Mouse (Mus musculus): ENCODE data around the gene Lgals3. TPM values are rescaled to one million over a fixed set of nuclear protein-coding genes. Genes with fewer than 3 reads are reported as not detected.

Lgals3 gene
- polyA plus RNA-seq, 1 experiment from 2014 or later, result 0.33 TPM

DNA sequence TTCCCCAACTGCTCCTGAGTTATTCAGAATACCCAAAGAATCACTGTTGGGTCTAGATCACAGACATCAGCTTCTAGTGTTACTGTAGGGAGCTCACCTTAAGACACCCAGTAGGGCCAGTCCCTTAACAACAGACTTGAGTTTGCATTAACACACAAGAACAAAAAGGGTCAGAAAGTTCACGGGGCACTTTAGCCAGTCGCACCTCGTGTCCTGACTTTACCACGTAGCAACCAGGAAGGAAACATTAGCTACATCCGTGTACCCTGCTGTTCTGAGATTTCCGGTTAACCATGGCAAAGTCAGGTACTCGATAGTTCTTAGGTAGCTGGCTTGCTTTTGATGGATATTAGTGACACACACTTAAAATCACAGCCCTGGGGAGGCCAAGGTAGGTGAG lies 16.4 kb downstream of the Lgals3 start:
- H3K4me1 ChIP-seq (ENCODE audit: control insufficient read depth, insufficient read depth, low read length), result no peaks in the 10 kb centered on the region
- H3K4me2 ChIP-seq, result no peak overlapping the region
- H3K4me3 ChIP-seq (ENCODE audit: low read depth, low read length), result no peak overlapping the region
- no peak overlapping the region for H3K27ac ChIP-seq (ENCODE audit: low read depth, low read length)
- H3K36me3 ChIP-seq (ENCODE audit: control insufficient read depth, insufficient read depth, low read length), result peaks cover 6% of the 10 kb centered on the region; the same call in 1 of the 2 replicates
- no peak for ATAC-seq (ENCODE audit: low FRiP score)
- H3K9me3 ChIP-seq (ENCODE audit: control insufficient read depth, low read length), result no peaks in the 10 kb centered on the region
- WGBS, result 90% methylated on average over 7 of the region's 7 CpGs
- DNase-seq (ENCODE audit: low spot score, missing footprints), result no peak
- H3K9ac ChIP-seq (ENCODE audit: low read length), result no peak overlapping the region
- H3K27me3 ChIP-seq (ENCODE audit: control insufficient read depth, insufficient read depth, low read length), result no peaks in the 10 kb centered on the region

DNA sequence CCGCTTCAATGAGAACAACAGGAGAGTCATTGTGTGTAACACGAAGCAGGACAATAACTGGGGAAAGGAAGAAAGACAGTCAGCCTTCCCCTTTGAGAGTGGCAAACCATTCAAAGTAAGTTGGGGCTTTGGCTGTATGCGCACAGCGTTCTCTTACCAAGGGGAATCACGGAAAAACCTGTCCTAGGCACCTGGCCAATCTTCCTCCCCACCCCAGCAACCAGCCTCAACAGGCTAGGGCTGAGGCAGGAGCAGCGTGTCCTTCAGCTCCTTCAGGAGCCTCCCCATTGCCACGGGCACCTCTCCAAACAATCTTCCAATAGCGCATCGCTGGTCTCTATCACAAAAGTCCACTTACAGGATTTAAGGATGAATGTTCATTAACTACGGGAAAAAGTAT lies 17.1 kb downstream of the Lgals3 start:
- no peak for DNase-seq (ENCODE audit: low spot score, missing footprints)
- no peak overlapping the region for H3K4me2 ChIP-seq
- peaks cover 9% of the 10 kb centered on the region; the same call in 1 of the 2 replicates for H3K36me3 ChIP-seq (ENCODE audit: control insufficient read depth, insufficient read depth, low read length)
- no peak for ATAC-seq (ENCODE audit: low FRiP score)
- WGBS, result 90% methylated on average over 10 of the region's 10 CpGs
- no peaks in the 10 kb centered on the region for H3K9me3 ChIP-seq (ENCODE audit: control insufficient read depth, low read length)
- no peak overlapping the region for H3K27ac ChIP-seq (ENCODE audit: low read depth, low read length)
- no peak overlapping the region for H3K9ac ChIP-seq (ENCODE audit: low read length)
- H3K4me1 ChIP-seq (ENCODE audit: control insufficient read depth, insufficient read depth, low read length), result no peaks in the 10 kb centered on the region
- H3K27me3 ChIP-seq (ENCODE audit: control insufficient read depth, insufficient read depth, low read length), result no peaks in the 10 kb centered on the region
- H3K4me3 ChIP-seq (ENCODE audit: low read depth, low read length), result no peak overlapping the region

DNA sequence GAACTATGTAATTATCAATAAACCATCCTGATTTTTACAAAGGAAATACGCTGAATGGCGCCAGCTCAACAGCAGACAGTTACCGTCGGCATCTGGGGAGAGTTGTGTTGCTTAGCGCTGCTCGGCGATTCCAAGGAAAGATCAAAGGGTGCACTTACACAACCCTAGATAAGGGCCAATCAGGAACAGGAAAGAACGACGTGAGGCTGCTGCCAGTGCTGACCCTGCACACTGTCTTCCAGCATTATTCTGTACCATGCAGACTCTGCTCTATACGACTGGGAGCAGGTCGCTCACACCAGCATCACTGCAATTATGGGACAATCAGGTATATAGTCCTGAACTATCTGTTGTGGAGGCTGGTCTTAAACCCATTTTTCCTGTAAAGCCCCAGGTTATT lies 18.6 kb downstream of the Lgals3 start:
- DNase-seq (ENCODE audit: low spot score, missing footprints), result no peak
- Histone ChIP-seq H3K36me3 (ENCODE audit: control insufficient read depth, insufficient read depth, low read length) (peaks cover 16% of the 10 kb centered on the region; the same call in 1 of the 2 replicates), H3K4me3 (ENCODE audit: low read depth, low read length) (no peak overlapping the region), H3K9me3 (ENCODE audit: control insufficient read depth, low read length) (no peaks in the 10 kb centered on the region), H3K4me1 (ENCODE audit: control insufficient read depth, insufficient read depth, low read length) (no peaks in the 10 kb centered on the region), H3K27ac (ENCODE audit: low read depth, low read length) (no peak overlapping the region), H3K9ac (ENCODE audit: low read length) (no peak overlapping the region), H3K27me3 (ENCODE audit: control insufficient read depth, insufficient read depth, low read length) (no peaks in the 10 kb centered on the region), H3K4me2 (no peak overlapping the region)
- WGBS, result 90% methylated on average over 11 of the region's 11 CpGs
- no peak for ATAC-seq (ENCODE audit: low FRiP score)

DNA sequence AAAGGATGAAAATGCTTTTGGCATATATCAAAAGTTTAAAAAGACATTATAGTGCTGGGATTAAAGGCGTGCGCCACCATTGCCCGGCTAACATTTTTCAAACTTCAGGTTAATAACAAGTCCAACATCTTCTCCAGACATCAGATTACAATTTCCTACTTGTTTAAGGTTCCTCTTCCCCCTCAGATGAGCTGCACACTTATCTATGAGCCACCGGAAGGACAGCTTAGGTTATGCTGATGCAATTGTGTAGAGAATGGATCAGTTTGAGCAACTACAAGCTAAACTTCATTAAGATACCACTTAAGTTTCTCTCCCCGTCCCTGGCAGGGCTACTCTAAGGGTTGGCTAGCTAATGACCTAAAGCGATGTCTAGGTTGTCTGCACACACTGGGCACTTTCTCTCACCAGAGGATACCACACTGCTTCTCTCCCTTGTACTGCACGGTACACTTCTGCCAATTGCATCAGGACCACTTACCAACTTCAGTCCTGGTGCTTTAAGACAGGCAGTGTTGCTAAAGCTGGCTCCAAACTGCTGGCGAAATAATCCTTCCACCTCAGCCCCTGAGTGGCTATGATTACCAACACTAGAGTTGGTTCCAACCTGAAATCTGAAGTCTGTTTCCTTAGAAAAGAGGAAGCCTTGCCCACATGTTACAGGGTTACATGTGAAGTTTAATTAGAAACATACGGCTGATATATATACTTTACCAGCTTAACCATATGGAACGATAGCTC lies 26.0 kb downstream of the Lgals3 start:
- 97% methylated on average over 10 of the region's 10 CpGs for WGBS
- Histone ChIP-seq H3K4me2 (no peak overlapping the region), H3K27ac (ENCODE audit: low read depth, low read length) (no peak overlapping the region), H3K4me1 (ENCODE audit: control insufficient read depth, insufficient read depth, low read length) (no peaks in the 10 kb centered on the region), H3K27me3 (ENCODE audit: control insufficient read depth, insufficient read depth, low read length) (no peaks in the 10 kb centered on the region), H3K9me3 (ENCODE audit: control insufficient read depth, low read length) (no peaks in the 10 kb centered on the region), H3K4me3 (ENCODE audit: low read depth, low read length) (no peak overlapping the region), H3K36me3 (ENCODE audit: control insufficient read depth, insufficient read depth, low read length) (peaks cover 42% of the 10 kb centered on the region), H3K9ac (ENCODE audit: low read length) (no peak overlapping the region)
- DNase-seq (ENCODE audit: low spot score, missing footprints) (no peak), ATAC-seq (ENCODE audit: low FRiP score) (no peak)

DNA sequence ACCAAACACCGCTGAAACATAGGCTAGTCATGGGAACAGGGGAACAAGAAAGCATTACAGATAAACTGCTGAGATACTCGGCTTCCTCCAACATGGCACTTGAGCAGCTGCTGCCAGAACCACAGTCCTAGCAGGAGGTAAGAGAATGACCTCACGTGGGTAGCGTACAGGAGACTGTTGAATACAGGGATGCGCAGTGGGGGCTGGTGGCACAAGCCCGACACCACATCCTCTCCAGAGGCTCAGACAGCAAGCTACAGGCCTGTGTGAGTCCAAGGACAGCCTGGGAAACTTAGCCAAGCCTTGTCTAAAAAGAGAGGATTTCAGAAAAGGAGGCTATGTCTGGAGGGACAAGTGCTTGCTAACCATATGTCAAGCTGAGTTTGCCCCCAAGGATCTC lies 27.5 kb downstream of the Lgals3 start:
- no peak overlapping the region for H3K9ac ChIP-seq (ENCODE audit: low read length)
- no peak overlapping the region for H3K4me2 ChIP-seq
- no peak for DNase-seq (ENCODE audit: low spot score, missing footprints)
- no peak overlapping the region for H3K27ac ChIP-seq (ENCODE audit: low read depth, low read length)
- WGBS, result 95% methylated on average over 6 of the region's 6 CpGs
- H3K9me3 ChIP-seq (ENCODE audit: control insufficient read depth, low read length), result no peaks in the 10 kb centered on the region
- ATAC-seq (ENCODE audit: low FRiP score), result no peak
- no peak overlapping the region for H3K4me3 ChIP-seq (ENCODE audit: low read depth, low read length)
- H3K36me3 ChIP-seq (ENCODE audit: control insufficient read depth, insufficient read depth, low read length), result peaks cover 42% of the 10 kb centered on the region
- no peaks in the 10 kb centered on the region for H3K27me3 ChIP-seq (ENCODE audit: control insufficient read depth, insufficient read depth, low read length)
- H3K4me1 ChIP-seq (ENCODE audit: control insufficient read depth, insufficient read depth, low read length), result no peaks in the 10 kb centered on the region

DNA sequence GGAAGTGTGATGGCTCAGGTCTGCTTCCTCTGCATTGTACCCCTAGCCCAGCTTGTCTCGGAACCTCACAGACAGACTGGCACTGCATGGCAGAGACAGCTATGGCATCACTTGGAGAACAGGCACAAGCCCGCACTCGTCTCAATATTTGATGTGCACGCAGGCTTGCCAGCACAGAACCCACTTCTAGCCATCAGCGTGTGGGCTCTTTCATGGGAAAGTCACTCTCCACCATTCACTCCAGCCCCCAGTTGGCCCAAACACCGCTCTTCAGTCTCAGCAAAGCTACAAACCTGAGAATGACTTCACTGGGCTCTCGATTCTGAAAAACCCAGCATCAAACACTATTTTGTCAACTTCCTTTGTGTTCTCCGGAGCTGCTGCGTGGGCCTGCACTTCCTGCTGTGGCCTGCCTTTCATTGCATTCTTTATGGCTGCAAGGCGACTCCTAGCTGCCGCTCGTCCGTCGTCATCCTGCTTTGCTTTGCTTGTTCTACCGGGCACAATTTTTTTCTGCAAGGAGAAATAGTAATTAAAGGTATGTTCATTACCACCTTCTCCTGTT lies 28.0 kb downstream of the Lgals3 start:
- no peaks in the 10 kb centered on the region for H3K4me1 ChIP-seq (ENCODE audit: control insufficient read depth, insufficient read depth, low read length)
- no peak for DNase-seq (ENCODE audit: low spot score, missing footprints)
- H3K27ac ChIP-seq (ENCODE audit: low read depth, low read length), result no peak overlapping the region
- ATAC-seq (ENCODE audit: low FRiP score), result no peak
- no peak overlapping the region for H3K4me2 ChIP-seq
- WGBS, result 78% methylated on average over 15 of the region's 15 CpGs
- H3K4me3 ChIP-seq (ENCODE audit: low read depth, low read length), result no peak overlapping the region
- peaks cover 39% of the 10 kb centered on the region for H3K36me3 ChIP-seq (ENCODE audit: control insufficient read depth, insufficient read depth, low read length)
- H3K27me3 ChIP-seq (ENCODE audit: control insufficient read depth, insufficient read depth, low read length), result no peaks in the 10 kb centered on the region
- H3K9ac ChIP-seq (ENCODE audit: low read length), result no peak overlapping the region
- no peaks in the 10 kb centered on the region for H3K9me3 ChIP-seq (ENCODE audit: control insufficient read depth, low read length)

DNA sequence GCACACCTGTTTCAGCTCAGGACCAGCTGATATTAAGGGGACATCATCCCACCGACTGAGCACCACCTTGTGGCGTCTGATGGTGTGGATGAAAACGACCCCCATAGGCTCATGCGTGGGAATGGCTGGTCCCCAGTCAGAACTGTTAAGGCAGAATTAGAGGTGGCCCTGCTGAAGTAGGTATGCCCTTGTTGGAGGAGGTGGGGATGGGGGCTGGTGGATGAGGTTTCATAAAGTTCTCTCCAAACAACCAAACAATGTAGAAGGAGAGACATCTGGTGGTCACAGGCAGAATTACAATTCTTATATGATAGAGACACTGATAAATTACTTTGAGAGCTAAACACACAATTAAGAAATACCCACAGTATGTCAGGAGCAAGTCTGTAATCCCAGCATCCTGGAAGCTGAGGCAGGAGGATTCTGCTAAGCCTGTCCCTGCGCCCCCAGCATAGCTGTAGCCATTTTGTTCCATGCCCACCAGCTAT lies 28.7 kb downstream of the Lgals3 start:
- WGBS, result 75% methylated on average over 5 of the region's 5 CpGs
- ATAC-seq (ENCODE audit: low FRiP score), result peak; percentile 55; the same call in 1 of the 2 replicates
- Histone ChIP-seq H3K9ac (ENCODE audit: low read length) (no peak overlapping the region), H3K4me3 (ENCODE audit: low read depth, low read length) (no peak overlapping the region), H3K4me1 (ENCODE audit: control insufficient read depth, insufficient read depth, low read length) (no peaks in the 10 kb centered on the region), H3K36me3 (ENCODE audit: control insufficient read depth, insufficient read depth, low read length) (peaks cover 40% of the 10 kb centered on the region), H3K27ac (ENCODE audit: low read depth, low read length) (no peak overlapping the region), H3K9me3 (ENCODE audit: control insufficient read depth, low read length) (no peaks in the 10 kb centered on the region), H3K4me2 (no peak overlapping the region), H3K27me3 (ENCODE audit: control insufficient read depth, insufficient read depth, low read length) (no peaks in the 10 kb centered on the region)
- peak; percentile 92 for DNase-seq (ENCODE audit: low spot score, missing footprints)

DNA sequence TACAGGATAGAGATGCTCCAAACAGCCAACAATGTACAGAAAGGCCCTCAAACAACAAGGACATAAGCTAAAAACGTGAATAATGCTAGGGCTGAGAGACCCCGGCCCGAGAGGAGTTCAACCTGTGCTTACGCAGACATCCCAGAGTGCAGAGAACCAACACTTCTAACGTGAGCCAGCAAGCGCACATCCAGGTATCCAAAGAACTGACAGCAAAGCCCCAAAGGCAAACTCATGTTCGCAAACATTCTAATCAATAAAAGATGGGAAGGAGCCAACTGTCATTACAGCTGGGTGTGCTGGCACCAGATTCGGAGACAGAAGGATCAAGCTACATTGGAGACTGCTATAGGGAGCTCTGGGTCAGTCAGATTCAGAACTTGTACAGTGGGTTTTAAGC lies 35.2 kb downstream of the Lgals3 start:
- H3K36me3 ChIP-seq (ENCODE audit: control insufficient read depth, insufficient read depth, low read length), result peaks cover 28% of the 10 kb centered on the region
- no peak overlapping the region for H3K4me3 ChIP-seq (ENCODE audit: low read depth, low read length)
- H3K9me3 ChIP-seq (ENCODE audit: control insufficient read depth, low read length), result no peaks in the 10 kb centered on the region
- no peak overlapping the region for H3K4me2 ChIP-seq
- H3K27ac ChIP-seq (ENCODE audit: low read depth, low read length), result no peak overlapping the region
- no peaks in the 10 kb centered on the region for H3K27me3 ChIP-seq (ENCODE audit: control insufficient read depth, insufficient read depth, low read length)
- WGBS, result 91% methylated on average over 8 of the region's 8 CpGs
- DNase-seq (ENCODE audit: low spot score, missing footprints), result peak; percentile 56
- ATAC-seq (ENCODE audit: low FRiP score), result no peak
- no peak overlapping the region for H3K9ac ChIP-seq (ENCODE audit: low read length)
- no peaks in the 10 kb centered on the region for H3K4me1 ChIP-seq (ENCODE audit: control insufficient read depth, insufficient read depth, low read length)

DNA sequence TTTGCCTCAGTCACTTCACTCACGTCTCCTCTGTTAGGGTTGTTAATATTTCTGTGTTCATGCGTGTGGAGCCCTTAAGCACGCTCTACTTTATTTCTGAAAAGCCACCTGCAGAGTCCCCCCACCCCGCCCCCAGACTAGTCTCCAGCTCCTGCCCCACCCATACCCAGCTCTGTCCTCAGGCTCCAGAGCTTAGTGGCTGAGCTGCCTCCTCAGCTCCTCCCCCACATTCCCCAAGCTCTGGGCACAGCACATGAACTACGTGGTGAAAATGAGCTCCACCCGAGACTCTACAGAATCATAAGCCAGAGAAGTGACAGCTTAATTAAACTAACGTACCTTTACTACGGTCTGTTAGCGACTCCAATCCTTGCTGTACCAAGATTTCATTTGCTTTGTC lies 38.4 kb downstream of the Lgals3 start:
- no peak overlapping the region for H3K27ac ChIP-seq (ENCODE audit: low read depth, low read length)
- DNase-seq (ENCODE audit: low spot score, missing footprints) (no peak), ATAC-seq (ENCODE audit: low FRiP score) (no peak)
- no peak overlapping the region for H3K4me3 ChIP-seq (ENCODE audit: low read depth, low read length)
- H3K4me2 ChIP-seq, result no peak overlapping the region
- peaks cover 37% of the 10 kb centered on the region for H3K36me3 ChIP-seq (ENCODE audit: control insufficient read depth, insufficient read depth, low read length)
- WGBS, result 88% methylated on average over 9 of the region's 9 CpGs
- no peaks in the 10 kb centered on the region for H3K4me1 ChIP-seq (ENCODE audit: control insufficient read depth, insufficient read depth, low read length)
- H3K27me3 ChIP-seq (ENCODE audit: control insufficient read depth, insufficient read depth, low read length), result no peaks in the 10 kb centered on the region
- H3K9ac ChIP-seq (ENCODE audit: low read length), result no peak overlapping the region
- no peaks in the 10 kb centered on the region for H3K9me3 ChIP-seq (ENCODE audit: control insufficient read depth, low read length)
